Mouse (Mus musculus) lung, adult 2 months (tissue): ENCODE results near the gene Cttnbp2. TPM values are rescaled to one million over a fixed set of nuclear protein-coding genes. Genes with fewer than 3 reads are reported as not detected.
A peak's percentile ranks its signal among the peaks of the same experiment; 100 is the strongest.

Experiments
- DNase-seq: peaks from one replicate; pipeline ENCODE4 v3.0.0; 2022
- H3K4me1 ChIP-seq: fragments of 200-500 bp; 2 replicates; pipeline ENCODE4 v1.6.1; 2011; ENCODE audit warnings: low read length; ENCODE audit not compliant: control insufficient read depth, insufficient read depth
- H3K4me3 ChIP-seq: fragments of 200-500 bp; replicated peaks from 2 replicates; pipeline ENCODE3; 2011; ENCODE audit warnings: low read depth, mild to moderate bottlenecking, control low read depth, low read length; ENCODE audit errors: extremely low read depth
- CTCF ChIP-seq: fragments of 200-500 bp; IDR thresholded peaks from 2 replicates; pipeline ENCODE4 v1.5.1; 2011; ENCODE audit warnings: mild to moderate bottlenecking, low read length, control low read depth; ENCODE audit not compliant: insufficient read depth
- POLR2A ChIP-seq: fragments of 200-500 bp; IDR thresholded peaks from 2 replicates; pipeline ENCODE4 v1.6.1; 2011; ENCODE audit warnings: low read depth, mild to moderate bottlenecking, control low read depth, low read length, borderline replicate concordance; ENCODE audit errors: extremely low read depth
- WGBS: fragments of 180-500 bp; shearing (Covaris S2); methylation state at CpG from one replicate; pipeline ENCODE4 v1.1.7; 2018; 5-methylcytosine and 5-hydroxymethylcytosine counted together
- polyA plus RNA-seq: library from polyadenylated mRNA; depleted of rRNA; stranded (reverse); fragments of >200 nt; gene quantifications from 2 replicates; pipeline ENCODE4 v1.2.3, GENCODE M21; 2012; rRNA removed

Gene Cttnbp2
- polyA plus RNA-seq: 3.3 and 5.1 TPM in 2 replicates

GRCm38 (mm10) chr6:18514480-18515352 is at the start of gene Cttnbp2:
TSS of gene Cttnbp2 (minus strand) at chr6:18514843.
- WGBS: 2% methylated on average over 70 of the region's 70 CpGs
- TF ChIP-seq POLR2A (no peak), CTCF (no peak)
- H3K4me3 ChIP-seq: peak within 1 kb of the TSS; percentile 32
- peaks cover 3% of the 10 kb centered on the region; the same call in 1 of the 2 replicates for H3K4me1 ChIP-seq
- peak; percentile 52 for DNase-seq

GRCm38 (mm10) chr6:18559019-18559418 is 44.4 kb upstream of the Cttnbp2 start:
- TF ChIP-seq POLR2A (no peak), CTCF (no peak)
- H3K4me3 ChIP-seq: no peak overlapping the region
- no peak for DNase-seq
- 47% methylated on average over 1 of the region's 1 CpGs for WGBS
- no peaks in the 10 kb centered on the region for H3K4me1 ChIP-seq

DNA sequence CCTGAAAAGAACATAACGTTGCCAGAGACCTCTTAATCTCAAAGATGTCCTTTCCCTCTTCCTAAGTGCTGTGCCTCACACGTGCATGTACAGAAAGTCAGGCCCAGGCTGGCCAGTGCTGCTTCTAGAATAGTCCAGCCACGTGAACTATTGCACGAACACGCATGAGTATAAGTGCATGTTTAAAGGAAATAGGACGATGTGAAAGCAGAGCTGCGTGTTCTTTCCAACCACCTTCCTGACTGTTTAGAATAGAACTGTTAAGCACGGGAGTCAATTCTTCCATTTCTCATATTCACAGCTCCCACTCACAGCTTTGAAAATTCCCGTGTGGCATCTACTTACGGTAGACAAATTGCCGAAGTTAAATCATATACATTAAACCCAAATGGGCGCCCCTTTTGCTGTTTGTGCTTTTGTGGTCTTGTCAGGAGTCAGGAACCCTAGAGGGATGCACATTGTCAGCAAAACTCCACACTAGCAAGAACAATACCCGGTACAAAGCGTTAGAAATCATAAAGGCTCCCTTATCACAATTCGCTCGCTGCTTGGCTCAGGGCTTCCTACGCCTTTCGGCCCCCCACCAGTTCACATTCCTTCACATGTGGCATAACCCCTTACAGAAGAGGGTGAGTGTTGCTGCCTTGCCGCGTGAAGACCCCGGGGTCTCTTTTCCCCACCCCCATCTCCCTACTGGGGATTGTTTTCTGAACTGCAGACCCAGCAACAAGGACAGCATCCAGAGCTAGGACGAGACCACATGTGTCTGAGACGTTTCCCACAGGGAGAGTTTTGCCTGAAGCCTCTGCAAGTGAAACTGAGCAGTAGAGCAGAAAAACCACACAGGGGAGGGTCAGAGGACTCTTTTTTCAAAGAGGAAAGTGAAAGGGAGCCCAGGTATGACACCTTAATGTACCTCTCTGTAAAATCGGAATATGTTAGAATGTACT is 33.1 kb upstream of the Cttnbp2 start:
- Histone ChIP-seq H3K4me3 (no peak overlapping the region), H3K4me1 (no peaks in the 10 kb centered on the region)
- no peak for DNase-seq
- TF ChIP-seq CTCF (no peak), POLR2A (no peak)
- 55% methylated on average over 24 of the region's 24 CpGs for WGBS

DNA sequence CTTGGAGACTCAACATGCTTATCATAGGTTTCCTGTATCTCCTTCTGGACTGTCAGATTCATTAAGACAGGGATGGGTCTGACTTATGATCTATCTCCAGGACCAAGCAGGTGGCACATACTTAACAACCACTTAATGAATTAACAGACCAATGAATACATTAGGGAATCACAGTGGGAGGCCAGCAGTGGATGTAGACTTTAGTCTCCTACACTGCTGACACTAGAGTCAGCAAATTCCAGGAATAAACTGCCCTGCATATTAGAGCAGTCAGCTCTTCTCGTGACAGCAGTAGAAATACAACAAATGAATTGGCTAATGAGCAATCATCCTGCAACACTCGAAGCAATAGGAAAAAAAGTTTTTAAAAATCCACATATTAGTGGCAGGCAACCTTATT is 29.2 kb upstream of the Cttnbp2 start:
- no peak for DNase-seq
- Histone ChIP-seq H3K4me3 (no peak overlapping the region), H3K4me1 (no peaks in the 10 kb centered on the region)
- TF ChIP-seq CTCF (no peak), POLR2A (no peak)
- WGBS: 55% methylated on average over 2 of the region's 2 CpGs

GRCm38 (mm10) chr6:18540396-18540795 is 25.8 kb upstream of the Cttnbp2 start:
- no peaks in the 10 kb centered on the region for H3K4me1 ChIP-seq
- H3K4me3 ChIP-seq: no peak overlapping the region
- DNase-seq: no peak
- 39% methylated on average over 4 of the region's 4 CpGs for whole genome bisulfite sequencing
- no peak for TF ChIP-seq CTCF
- no peak for TF ChIP-seq POLR2A

DNA sequence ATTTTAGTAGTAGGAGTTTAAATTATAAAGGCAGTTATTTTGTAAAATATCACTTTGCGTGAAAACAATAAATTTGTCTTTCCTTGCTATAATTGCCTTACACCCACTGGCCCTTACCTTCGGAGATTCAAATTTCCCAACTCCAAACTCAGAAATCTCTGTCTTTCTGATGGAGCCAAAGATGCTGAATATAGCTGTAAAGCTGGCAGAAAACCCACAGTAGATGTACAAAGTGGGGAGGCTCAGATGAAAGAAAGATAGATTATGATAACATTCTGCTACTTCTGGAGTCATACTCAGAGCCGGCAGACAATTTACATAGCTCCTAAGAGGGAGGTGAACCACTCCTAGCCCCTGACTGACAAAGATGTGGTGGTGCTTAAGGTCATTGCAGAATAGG is 15.8 kb upstream of the Cttnbp2 start:
- TF ChIP-seq POLR2A: no peak
- no peak for TF ChIP-seq CTCF
- Histone ChIP-seq H3K4me1 (no peaks in the 10 kb centered on the region), H3K4me3 (no peak overlapping the region)
- WGBS: 89% methylated on average over 3 of the region's 3 CpGs
- no peak for DNase-seq

GRCm38 (mm10) chr6:18517626-18518025 is 3.0 kb upstream of the Cttnbp2 start:
- H3K4me3 ChIP-seq: no peak overlapping the region
- no peak for DNase-seq
- H3K4me1 ChIP-seq: peaks cover 3% of the 10 kb centered on the region; the same call in 1 of the 2 replicates
- no peak for TF ChIP-seq CTCF
- no peak for TF ChIP-seq POLR2A
- WGBS: 50% methylated on average over 2 of the region's 2 CpGs

DNA sequence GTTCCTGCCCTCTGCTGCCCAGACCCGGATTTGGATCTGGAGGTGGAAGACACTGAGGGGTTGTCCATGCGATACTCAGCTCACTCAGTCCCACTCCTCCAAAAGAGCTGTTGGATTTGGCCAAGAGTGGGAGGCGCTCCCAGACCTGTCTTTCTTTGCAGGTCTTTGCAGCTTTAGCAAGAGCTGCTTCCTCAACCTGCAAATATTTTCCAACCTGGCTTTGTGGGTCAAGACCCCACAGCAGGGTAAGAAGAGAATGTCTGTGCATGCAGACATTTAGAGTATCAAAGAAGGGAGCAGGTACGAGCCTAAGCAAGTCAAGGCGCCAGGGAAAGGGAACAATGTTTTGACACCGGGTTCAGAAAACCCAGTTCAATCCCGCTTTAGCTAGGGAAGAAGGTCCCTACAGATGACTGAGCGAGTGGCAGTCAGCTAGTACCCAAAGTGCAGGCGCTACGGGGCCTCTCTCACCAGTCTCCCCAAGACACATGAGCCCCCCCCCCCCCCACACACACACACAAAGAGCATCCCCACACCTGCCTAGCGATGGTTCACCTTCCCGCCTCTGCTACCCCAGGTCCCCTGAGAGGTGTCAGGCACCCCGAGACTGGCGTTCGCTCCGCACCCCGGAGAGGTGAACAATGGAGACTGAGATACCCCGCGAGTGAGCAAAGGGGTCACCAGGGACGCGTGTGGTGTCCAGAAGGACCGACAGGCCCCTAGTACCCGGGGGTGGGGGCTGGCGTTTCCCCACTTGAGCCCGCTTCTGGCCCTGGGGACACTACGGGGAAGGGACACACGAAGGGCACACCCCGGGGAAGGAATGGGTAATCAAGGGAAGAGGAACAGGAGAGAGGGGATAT is 801 bp downstream of the Cttnbp2 start:
- 3% methylated on average over 28 of the region's 28 CpGs for WGBS
- TF ChIP-seq CTCF (no peak), POLR2A (no peak)
- Histone ChIP-seq H3K4me1 (peaks cover 3% of the 10 kb centered on the region; the same call in 1 of the 2 replicates), H3K4me3 (peak overlapping the region; percentile 32)
- no peak for DNase-seq
